Mouse (Mus musculus) intestine, postnatal 0 days (tissue): ENCODE results near the gene Tom1. TPM values are rescaled to one million over a fixed set of nuclear protein-coding genes. Genes with fewer than 3 reads are reported as not detected.
A peak's percentile ranks its signal among the peaks of the same experiment; 100 is the strongest.

Experiments
- ATAC-seq: fragments of 200-750 bp; cut with Nextera tagmentation; 2 replicates; pipeline ENCODE4 v1.8.0; 2017; ENCODE audit warnings: mild to moderate bottlenecking, moderate TSS enrichment, moderate library complexity
- H3K27ac ChIP-seq: fragments of 300-500 bp; sonication (generic); 2 replicates; pipeline ENCODE4 v1.5.1; 2014; ENCODE audit warnings: mild to moderate bottlenecking, low read depth, low read length, moderate library complexity
- H3K27me3 ChIP-seq: fragments of 300-500 bp; sonication (generic); replicated peaks from 2 replicates; pipeline ENCODE4 v1.6.1; 2014; ENCODE audit warnings: low read length, mixed read lengths; ENCODE audit not compliant: control insufficient read depth, insufficient read depth
- H3K36me3 ChIP-seq: fragments of 300-500 bp; sonication (generic); 2 replicates; pipeline ENCODE4 v1.6.1; 2014; ENCODE audit warnings: mild to moderate bottlenecking, moderate library complexity; ENCODE audit not compliant: control insufficient read depth, insufficient read depth
- H3K4me1 ChIP-seq: fragments of 300-500 bp; sonication (generic); replicated peaks from 2 replicates; pipeline ENCODE4 v1.6.1; 2014; ENCODE audit warnings: antibody characterized with exemption, low read length, mixed read lengths; ENCODE audit not compliant: control insufficient read depth, insufficient read depth
- H3K4me2 ChIP-seq: fragments of 300-500 bp; sonication (generic); replicated peaks from 2 replicates; pipeline ENCODE4 v1.6.1; 2014; ENCODE audit warnings: low read depth, mild to moderate bottlenecking, moderate library complexity
- H3K4me3 ChIP-seq: fragments of 300-500 bp; sonication (generic); 2 replicates; pipeline ENCODE4 v1.5.1; 2014; ENCODE audit warnings: low read depth, low read length
- H3K9ac ChIP-seq: fragments of 300-500 bp; sonication (generic); 2 replicates; pipeline ENCODE4 v1.6.1; 2014; ENCODE audit warnings: mild to moderate bottlenecking, low read depth, low read length
- H3K9me3 ChIP-seq: fragments of 300-500 bp; sonication (generic); 2 replicates; pipeline ENCODE4 v1.6.1; 2016; ENCODE audit warnings: mixed run types; ENCODE audit not compliant: control insufficient read depth
- CTCF ChIP-seq: sonication (generic); IDR thresholded peaks from 2 replicates; pipeline ENCODE4 v1.5.1; 2016; ENCODE audit warnings: low read depth, mild to moderate bottlenecking, control low read depth, antibody characterized with exemption, moderate library complexity
- WGBS: fragments of 180-500 bp; shearing (Covaris S2); extraction: QIAGEN DNeasy Blood & Tissue Kit; methylation state at CpG from one replicate; pipeline ENCODE4 v1.1.7; 2014; 5-methylcytosine and 5-hydroxymethylcytosine counted together
- polyA plus RNA-seq: library from polyadenylated mRNA; unstranded; fragments of >200 nt; fragmentation: Nextera tagmentation; extraction: Ambion mirVana; gene quantifications from 2 replicates; pipeline ENCODE4 v1.2.1, GENCODE M21; 2015

Gene Tom1
- polyA plus RNA-seq, 1 experiment from 2014 or later = 47.8 TPM

DNA sequence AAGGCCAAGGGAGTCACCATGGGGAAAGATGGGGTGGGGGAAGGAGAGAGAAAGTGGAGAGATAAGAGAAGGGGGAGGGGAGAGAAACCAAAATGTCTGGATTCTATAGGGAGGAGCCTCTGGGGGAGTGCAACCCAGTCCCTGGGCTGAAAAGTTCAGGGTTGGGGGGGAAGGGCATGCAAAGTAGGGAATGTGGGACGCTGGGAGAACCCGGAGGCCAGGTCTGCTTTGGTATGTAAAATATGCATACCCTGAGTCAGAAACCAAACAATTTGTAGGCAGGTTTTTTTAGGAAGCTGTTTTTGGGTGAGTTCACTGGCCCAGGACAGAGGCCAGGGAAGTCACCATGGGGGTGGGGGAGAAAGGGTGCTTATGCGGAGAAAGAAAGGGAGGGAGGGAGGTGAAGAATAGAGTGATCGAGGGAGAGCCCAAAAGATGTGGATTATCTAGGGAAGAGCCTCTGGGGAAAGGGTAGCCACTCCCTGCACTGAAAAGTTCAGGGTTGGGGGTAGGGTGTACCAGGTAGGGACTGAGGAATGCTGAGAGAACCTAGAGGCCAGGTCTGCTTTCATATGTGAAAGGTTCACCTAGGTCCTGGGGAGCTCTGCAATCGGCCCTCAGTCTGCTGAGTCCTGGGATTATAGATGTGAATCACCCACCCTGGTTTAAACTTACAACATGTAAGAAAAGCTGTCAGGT, 15.1 kb upstream of the Tom1 start:
- no peak for ATAC-seq
- H3K4me3 ChIP-seq = no peak overlapping the region
- H3K4me1 ChIP-seq = no peaks in the 10 kb centered on the region
- H3K9me3 ChIP-seq = no peaks in the 10 kb centered on the region
- H3K4me2 ChIP-seq = no peak overlapping the region
- H3K36me3 ChIP-seq = peaks cover 20% of the 10 kb centered on the region
- no peaks in the 10 kb centered on the region for H3K27me3 ChIP-seq
- 35% methylated on average over 5 of the region's 5 CpGs for WGBS
- no peak overlapping the region for H3K27ac ChIP-seq
- H3K9ac ChIP-seq = no peak overlapping the region
- no peak for TF ChIP-seq CTCF

DNA sequence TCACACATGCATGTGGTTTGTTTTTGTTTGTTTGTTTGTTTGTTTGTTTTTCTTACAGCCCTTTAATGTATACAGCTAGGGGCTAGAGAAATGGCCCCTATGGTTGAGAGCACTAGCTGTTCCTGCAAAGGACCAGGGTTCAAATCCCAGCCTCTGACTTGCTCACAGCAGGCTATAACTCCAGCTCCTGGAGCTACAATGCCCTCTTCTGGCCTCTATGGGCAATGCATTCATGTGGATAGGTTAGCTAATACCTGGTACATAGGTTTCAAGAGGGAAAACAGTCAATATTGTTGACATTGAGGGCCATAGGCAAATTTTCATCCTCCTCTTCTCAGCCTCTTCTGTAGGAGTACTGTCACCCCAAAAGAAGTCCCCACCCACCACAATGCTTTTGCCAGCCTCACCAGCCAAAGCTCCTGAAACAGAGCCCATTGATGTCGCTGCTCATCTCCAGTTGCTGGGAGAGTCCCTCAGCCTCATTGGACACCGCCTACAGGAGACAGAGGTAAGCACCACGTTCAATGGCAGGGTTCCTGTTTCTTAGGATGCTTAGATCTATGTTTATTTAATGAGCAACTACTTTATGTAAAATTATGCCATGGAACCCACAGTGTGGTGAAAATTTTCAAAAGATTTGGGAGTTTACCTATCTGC, 9.7 kb upstream of the Tom1 start:
- H3K4me2 ChIP-seq = no peak overlapping the region
- H3K4me1 ChIP-seq = no peaks in the 10 kb centered on the region
- no peaks in the 10 kb centered on the region for H3K9me3 ChIP-seq
- no peak for ATAC-seq
- peak; percentile 61 for TF ChIP-seq CTCF
- no peak overlapping the region for H3K9ac ChIP-seq
- no peak overlapping the region for H3K27ac ChIP-seq
- H3K4me3 ChIP-seq = no peak overlapping the region
- no peaks in the 10 kb centered on the region for H3K27me3 ChIP-seq
- WGBS = 88% methylated on average over 3 of the region's 3 CpGs
- H3K36me3 ChIP-seq = peaks cover 41% of the 10 kb centered on the region

DNA sequence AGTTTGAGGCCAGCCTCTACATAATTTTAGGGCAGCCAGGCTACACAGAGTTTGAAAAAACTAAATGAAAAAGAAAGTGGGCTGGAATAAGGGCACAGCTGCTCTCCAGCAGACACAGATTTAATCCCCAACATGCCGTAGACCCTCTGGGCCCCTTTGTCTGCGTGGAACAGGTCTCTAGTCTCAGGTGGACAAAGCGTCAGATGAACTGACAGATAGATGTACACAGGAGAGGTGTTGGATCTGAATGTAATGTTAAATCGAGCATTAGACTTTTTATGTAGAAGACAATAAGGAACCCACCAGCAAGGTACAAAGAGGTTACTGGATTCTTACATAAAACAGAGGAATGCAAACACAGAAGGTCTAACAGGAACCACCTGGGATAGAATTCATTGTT, 7.7 kb upstream of the Tom1 start:
- WGBS = 95% methylated on average over 4 of the region's 4 CpGs
- no peak for TF ChIP-seq CTCF
- H3K4me1 ChIP-seq = no peaks in the 10 kb centered on the region
- H3K4me2 ChIP-seq = no peak overlapping the region
- no peak for ATAC-seq
- H3K4me3 ChIP-seq = no peak overlapping the region
- H3K9me3 ChIP-seq = no peaks in the 10 kb centered on the region
- no peak overlapping the region for H3K27ac ChIP-seq
- H3K36me3 ChIP-seq = peaks cover 55% of the 10 kb centered on the region
- H3K9ac ChIP-seq = no peak overlapping the region
- H3K27me3 ChIP-seq = no peaks in the 10 kb centered on the region

DNA sequence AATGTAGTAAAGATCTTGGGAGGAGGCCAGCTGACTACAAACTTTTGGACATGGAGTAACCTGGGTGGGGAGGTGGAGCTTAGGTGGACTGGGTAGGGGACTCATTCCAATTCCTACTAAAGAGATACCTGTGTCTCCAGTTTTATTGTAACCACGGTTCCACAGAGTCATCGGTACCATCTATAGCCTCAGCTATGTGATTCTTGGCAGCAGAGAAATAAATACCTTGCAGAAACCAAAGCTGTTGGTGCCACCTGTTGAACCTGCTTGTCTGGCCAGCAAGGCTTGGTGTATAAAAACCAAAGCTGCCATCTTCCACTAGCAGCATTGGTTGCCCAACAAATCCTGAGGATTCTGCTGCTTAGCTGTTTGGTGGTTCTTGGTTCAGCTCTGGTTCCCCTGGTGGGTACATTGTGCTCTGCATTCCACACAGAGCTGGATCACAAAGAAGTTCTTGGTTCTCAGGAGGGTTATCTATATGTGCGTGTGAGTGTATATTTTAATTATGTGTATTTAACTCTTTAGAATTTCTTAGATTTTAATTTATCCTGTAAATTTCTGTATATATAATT, 3.0 kb upstream of the Tom1 start:
- Histone ChIP-seq H3K36me3 (peaks cover 30% of the 10 kb centered on the region), H3K4me2 (no peak overlapping the region), H3K9ac (no peak overlapping the region)

GRCm38 (mm10) chr8:75032961-75033360, 544 bp upstream of the Tom1 start:
- Histone ChIP-seq H3K4me1 (peaks cover 5% of the 10 kb centered on the region; the same call in 1 of the 2 replicates), H3K27ac (0 out of 2 replicates have a peak overlapping the region, but pooled peaks have one; percentile 93), H3K9ac (0 out of 2 replicates have a peak overlapping the region, but pooled peaks have one; percentile 65), H3K9me3 (no peaks in the 10 kb centered on the region), H3K4me2 (peak overlapping the region; percentile 95), H3K27me3 (no peaks in the 10 kb centered on the region), H3K4me3 (peak overlapping the region; percentile 85), H3K36me3 (peaks cover 19% of the 10 kb centered on the region)
- WGBS = 58% methylated on average over 5 of the region's 5 CpGs
- ATAC-seq = no peak
- TF ChIP-seq CTCF = no peak

More for the DNA sequence above, 3.0 kb upstream of the Tom1 start:
- Histone ChIP-seq H3K9me3 (no peaks in the 10 kb centered on the region), H3K27me3 (no peaks in the 10 kb centered on the region), H3K4me1 (peaks cover 5% of the 10 kb centered on the region; the same call in 1 of the 2 replicates), H3K4me3 (no peak overlapping the region), H3K27ac (no peak overlapping the region)
- peak; percentile 29; the same call in 1 of the 2 replicates for TF ChIP-seq CTCF
- WGBS = 90% methylated on average over 3 of the region's 3 CpGs
- no peak for ATAC-seq

DNA sequence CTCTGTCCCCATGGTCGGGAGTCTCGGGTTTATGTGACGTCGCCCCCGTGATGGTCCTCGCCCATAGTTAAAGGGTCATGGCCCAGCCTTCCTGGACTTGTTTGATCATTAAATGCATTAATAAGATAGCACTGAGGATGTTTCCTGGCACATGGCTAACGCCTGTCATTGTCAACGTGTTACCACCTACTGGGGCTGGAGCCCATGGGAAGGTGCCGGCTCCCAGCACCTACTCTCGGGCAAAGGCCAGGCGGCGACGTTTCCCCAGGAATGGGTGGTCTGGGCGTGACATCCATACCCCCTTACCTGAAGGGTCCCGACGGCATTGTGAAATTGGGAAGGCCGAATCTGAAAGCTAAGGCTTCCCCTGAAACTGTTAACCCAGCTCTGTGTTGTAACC, 780 bp downstream of the Tom1 start:
- Histone ChIP-seq H3K4me2 (peak overlapping the region; percentile 95), H3K9me3 (no peaks in the 10 kb centered on the region), H3K9ac (peak overlapping the region; percentile 65), H3K27ac (peak overlapping the region; percentile 93), H3K36me3 (peaks cover 13% of the 10 kb centered on the region), H3K4me3 (peak overlapping the region; percentile 85), H3K4me1 (peaks cover 5% of the 10 kb centered on the region; the same call in 1 of the 2 replicates), H3K27me3 (no peaks in the 10 kb centered on the region)
- WGBS = 2% methylated on average over 17 of the region's 17 CpGs
- TF ChIP-seq CTCF = no peak
- ATAC-seq = no peak; the same call in 1 of the 2 replicates
